Mouse (Mus musculus) olfactory bulb, adult 2 months (tissue): ENCODE data around the gene Ppm1e.

Experiments used
- CTCF ChIP-seq: fragments of 200-500 bp; IDR thresholded peaks from 2 replicates; pipeline ENCODE4 v1.5.1; 2012; ENCODE audit warnings: low read depth, mild to moderate bottlenecking, low read length, moderate library complexity; ENCODE audit not compliant: insufficient read depth
- POLR2A ChIP-seq: fragments of 200-500 bp; IDR thresholded peaks from 2 replicates; pipeline ENCODE4 v1.6.1; 2012; ENCODE audit warnings: mild to moderate bottlenecking, low read depth, low read length, moderate library complexity; ENCODE audit not compliant: insufficient read depth

DNA sequence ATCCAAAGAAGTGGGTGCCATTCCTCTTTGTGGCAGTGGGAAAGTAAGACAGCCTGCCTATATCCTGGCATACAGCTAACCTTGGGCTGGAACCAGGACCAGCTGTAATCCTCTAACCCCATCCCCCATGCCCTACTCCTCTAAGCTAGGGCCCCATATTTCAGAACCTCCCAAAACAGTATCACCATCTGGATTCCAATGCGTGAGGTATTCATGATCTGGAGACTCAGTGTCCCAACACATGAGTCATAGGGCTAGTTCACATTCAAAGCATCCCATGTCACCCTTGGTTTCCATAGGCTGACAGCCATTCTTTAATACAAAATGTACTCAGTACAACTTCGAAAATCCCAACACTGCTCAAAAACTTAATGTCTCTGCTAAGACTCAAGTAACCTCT is 63.2 kb downstream of the Ppm1e start:
- no peak for TF ChIP-seq POLR2A
- no peak for TF ChIP-seq CTCF
